Mouse (Mus musculus): ENCODE results near the gene Bnc2. TPM values are rescaled to one million over a fixed set of nuclear protein-coding genes. Genes with fewer than 3 reads are reported as not detected.

The Bnc2 gene
- total and polyA plus RNA-seq, 2 experiments from 2014 or later: 0.93 to 4.3 TPM

DNA sequence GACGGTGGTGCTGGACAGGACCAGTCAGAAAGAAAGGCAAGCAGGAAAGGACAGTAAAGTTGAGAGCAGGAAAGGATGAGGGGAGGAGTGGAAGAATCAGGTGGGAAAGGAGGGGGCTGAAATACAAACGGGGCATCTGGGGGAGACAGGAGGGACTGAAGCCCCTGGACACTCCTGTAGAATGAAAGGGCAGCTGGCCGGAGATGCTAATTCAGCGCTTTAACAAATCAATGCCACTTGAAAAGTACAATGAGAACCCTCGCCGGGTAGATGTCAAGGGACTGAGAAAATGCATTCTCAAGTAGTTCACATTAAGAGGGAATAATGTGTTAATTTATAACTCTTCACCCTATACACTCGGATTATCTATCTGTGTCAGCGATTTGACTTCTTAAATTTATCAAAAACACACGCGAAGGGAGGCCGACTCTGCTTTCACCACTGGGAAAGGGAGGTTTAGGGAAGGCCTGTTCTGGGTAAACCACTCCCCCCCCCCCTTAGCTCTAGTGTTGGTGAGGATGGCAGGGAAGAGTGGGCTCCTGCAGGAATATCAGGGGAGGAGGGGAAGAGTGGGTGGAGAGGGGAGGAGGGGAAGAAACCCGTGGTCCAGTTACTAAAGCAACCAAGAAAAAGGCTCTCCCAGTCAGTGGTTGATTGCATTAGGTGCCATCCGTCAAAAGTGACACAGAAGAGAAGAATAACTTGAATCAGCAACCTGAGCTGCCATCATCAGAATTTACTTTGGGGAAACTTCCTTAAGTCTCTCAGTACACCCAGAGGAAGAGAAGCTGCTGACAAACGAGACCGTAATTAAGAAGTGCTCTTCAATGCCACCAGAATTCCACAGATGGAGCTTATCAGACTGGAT lies 147.8 kb downstream of the Bnc2 start:
- DNase-seq (ENCODE audit: low spot score) (no peak), ATAC-seq (ENCODE audit: insufficient read depth, low read depth) (no peak)
- H3K9me3 ChIP-seq (replicated peaks; ENCODE audit: control insufficient read depth, low read length): no peaks in the 10 kb centered on the region
- no peaks in the 10 kb centered on the region for H3K36me3 ChIP-seq (replicated peaks; ENCODE audit: control insufficient read depth, insufficient read depth, low read length)
- peaks cover 6% of the 10 kb centered on the region; the same call in 1 of the 2 replicates for H3K4me1 ChIP-seq (ENCODE audit: control insufficient read depth, insufficient read depth)
- no peak overlapping the region for H3K4me3 ChIP-seq (ENCODE audit: low read depth, low read length)
- no peak overlapping the region for H3K27ac ChIP-seq (ENCODE audit: low read depth)
- no peak for TF ChIP-seq CTCF (IDR thresholded peaks at IDR 0.05; ENCODE audit: low read depth)
- TF ChIP-seq EP300 (IDR thresholded peaks at IDR 0.05; ENCODE audit: low read depth): no peak
- H3K4me2 ChIP-seq (ENCODE audit: low read depth, low read length): no peak overlapping the region
- 37% methylated on average over 15 of the region's 15 CpGs for whole genome bisulfite sequencing
- no peak overlapping the region for H3K9ac ChIP-seq (replicated peaks; ENCODE audit: low read depth, low read length)
- no peaks in the 10 kb centered on the region for H3K27me3 ChIP-seq (ENCODE audit: control insufficient read depth, insufficient read depth, low read length)

DNA sequence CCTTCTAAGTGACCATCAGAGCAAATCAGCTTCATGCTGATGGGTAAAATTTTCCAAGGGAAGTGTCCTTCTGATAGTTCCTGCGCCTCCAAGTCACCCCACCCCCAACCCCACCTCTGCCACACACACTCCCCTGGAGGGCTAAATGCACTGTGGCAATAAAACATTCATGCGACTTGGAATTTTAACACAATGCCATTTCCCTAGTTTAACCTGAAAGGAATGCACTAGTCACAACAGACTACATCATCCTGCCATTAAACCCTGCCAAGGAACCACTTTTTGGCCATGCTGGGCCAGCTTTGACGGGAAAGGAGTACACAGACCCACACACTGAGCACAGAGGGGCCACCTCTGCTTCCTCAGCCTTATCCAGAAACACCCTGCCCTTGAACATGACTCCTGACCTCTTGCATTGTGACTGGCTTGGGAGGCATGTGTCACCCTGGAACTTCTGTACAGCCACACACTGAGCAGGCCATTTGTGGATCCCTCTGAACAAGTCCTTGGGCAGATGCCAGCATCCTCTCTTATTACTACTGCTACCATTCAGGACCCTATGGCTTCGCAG lies 151.3 kb downstream of the Bnc2 start:
- 35% methylated on average over 4 of the region's 4 CpGs for WGBS
- Histone ChIP-seq H3K27me3 (ENCODE audit: control insufficient read depth, insufficient read depth, low read length) (no peaks in the 10 kb centered on the region), H3K9ac (replicated peaks; ENCODE audit: low read depth, low read length) (no peak overlapping the region), H3K4me2 (ENCODE audit: low read depth, low read length) (no peak overlapping the region), H3K4me3 (ENCODE audit: low read depth, low read length) (no peak overlapping the region), H3K4me1 (ENCODE audit: control insufficient read depth, insufficient read depth) (peaks cover 6% of the 10 kb centered on the region; the same call in 1 of the 2 replicates), H3K9me3 (replicated peaks; ENCODE audit: control insufficient read depth, low read length) (no peaks in the 10 kb centered on the region), H3K27ac (ENCODE audit: low read depth) (peak overlapping the region; percentile 57), H3K36me3 (replicated peaks; ENCODE audit: control insufficient read depth, insufficient read depth, low read length) (no peaks in the 10 kb centered on the region)
- ATAC-seq (ENCODE audit: insufficient read depth, low read depth) (peak; percentile 86), DNase-seq (ENCODE audit: low spot score) (peak; percentile 72)
- TF ChIP-seq CTCF (IDR thresholded peaks at IDR 0.05; ENCODE audit: low read depth): no peak
- TF ChIP-seq EP300 (IDR thresholded peaks at IDR 0.05; ENCODE audit: low read depth): no peak

DNA sequence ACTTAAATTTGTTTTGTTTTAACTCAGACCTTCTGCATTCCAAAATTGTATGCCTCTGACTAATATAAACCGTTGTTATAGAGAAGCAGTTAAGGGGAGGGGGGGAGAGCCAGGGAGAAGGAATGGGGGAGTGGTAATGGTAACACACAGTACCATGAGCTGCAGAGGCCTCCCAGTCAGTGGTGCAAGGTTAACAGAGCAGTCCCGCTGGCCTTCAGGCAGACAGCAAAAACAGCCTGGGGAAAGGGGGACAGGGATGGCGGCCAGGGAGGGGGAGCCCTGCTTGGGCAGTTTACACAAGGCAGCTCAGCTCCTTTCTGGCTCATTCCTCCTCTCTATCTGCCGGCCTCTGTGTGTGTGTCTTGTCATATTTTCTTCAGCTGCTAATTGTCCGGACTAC lies 151.9 kb downstream of the Bnc2 start:
- WGBS: 21% methylated on average over 5 of the region's 5 CpGs
- H3K4me2 ChIP-seq (ENCODE audit: low read depth, low read length): no peak overlapping the region
- TF ChIP-seq CTCF (IDR thresholded peaks at IDR 0.05; ENCODE audit: low read depth): no peak
- no peak for TF ChIP-seq EP300 (IDR thresholded peaks at IDR 0.05; ENCODE audit: low read depth)

DNA sequence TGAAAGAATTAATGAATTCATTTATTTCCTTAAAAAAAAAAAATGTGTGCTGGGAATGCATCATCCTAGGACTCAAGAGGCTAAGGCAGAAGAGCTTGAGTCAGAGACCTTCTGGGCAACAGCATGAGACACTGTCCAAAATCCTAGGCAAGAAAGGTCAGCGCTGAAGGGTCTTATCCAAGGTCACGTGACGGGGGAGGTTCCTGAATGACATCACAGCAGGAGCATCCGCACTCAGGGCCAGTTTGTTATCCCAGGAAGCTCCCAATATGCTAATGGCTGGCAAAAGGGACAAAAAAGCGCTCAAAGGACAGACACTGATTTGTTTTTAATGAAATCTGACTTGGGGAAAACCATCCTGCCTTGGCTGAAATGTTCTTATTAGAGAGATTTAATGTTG lies 153.5 kb downstream of the Bnc2 start:
- no peak overlapping the region for H3K9ac ChIP-seq (replicated peaks; ENCODE audit: low read depth, low read length)
- H3K4me2 ChIP-seq (ENCODE audit: low read depth, low read length): no peak overlapping the region
- ATAC-seq (ENCODE audit: insufficient read depth, low read depth): no peak
- no peak overlapping the region for H3K27ac ChIP-seq (ENCODE audit: low read depth)
- TF ChIP-seq EP300 (IDR thresholded peaks at IDR 0.05; ENCODE audit: low read depth) (no peak), CTCF (IDR thresholded peaks at IDR 0.05; ENCODE audit: low read depth) (no peak)
- no peak overlapping the region for H3K4me3 ChIP-seq (ENCODE audit: low read depth, low read length)
- no peak for DNase-seq (ENCODE audit: low spot score)
- no peaks in the 10 kb centered on the region for H3K9me3 ChIP-seq (replicated peaks; ENCODE audit: control insufficient read depth, low read length)
- H3K4me1 ChIP-seq (ENCODE audit: control insufficient read depth, insufficient read depth): peaks cover 6% of the 10 kb centered on the region; the same call in 1 of the 2 replicates
- H3K36me3 ChIP-seq (replicated peaks; ENCODE audit: control insufficient read depth, insufficient read depth, low read length): no peaks in the 10 kb centered on the region
- 80% methylated on average over 5 of the region's 5 CpGs for WGBS
- no peaks in the 10 kb centered on the region for H3K27me3 ChIP-seq (ENCODE audit: control insufficient read depth, insufficient read depth, low read length)

More for the DNA sequence above, 151.9 kb downstream of the Bnc2 start:
- Histone ChIP-seq H3K4me1 (ENCODE audit: control insufficient read depth, insufficient read depth) (peaks cover 6% of the 10 kb centered on the region; the same call in 1 of the 2 replicates), H3K27ac (ENCODE audit: low read depth) (peak overlapping the region; percentile 57), H3K27me3 (ENCODE audit: control insufficient read depth, insufficient read depth, low read length) (no peaks in the 10 kb centered on the region), H3K9me3 (replicated peaks; ENCODE audit: control insufficient read depth, low read length) (no peaks in the 10 kb centered on the region), H3K4me3 (ENCODE audit: low read depth, low read length) (no peak overlapping the region), H3K36me3 (replicated peaks; ENCODE audit: control insufficient read depth, insufficient read depth, low read length) (no peaks in the 10 kb centered on the region), H3K9ac (replicated peaks; ENCODE audit: low read depth, low read length) (no peak overlapping the region)
- peak; percentile 55 for ATAC-seq (ENCODE audit: insufficient read depth, low read depth)
- DNase-seq (ENCODE audit: low spot score): peak; percentile 25

DNA sequence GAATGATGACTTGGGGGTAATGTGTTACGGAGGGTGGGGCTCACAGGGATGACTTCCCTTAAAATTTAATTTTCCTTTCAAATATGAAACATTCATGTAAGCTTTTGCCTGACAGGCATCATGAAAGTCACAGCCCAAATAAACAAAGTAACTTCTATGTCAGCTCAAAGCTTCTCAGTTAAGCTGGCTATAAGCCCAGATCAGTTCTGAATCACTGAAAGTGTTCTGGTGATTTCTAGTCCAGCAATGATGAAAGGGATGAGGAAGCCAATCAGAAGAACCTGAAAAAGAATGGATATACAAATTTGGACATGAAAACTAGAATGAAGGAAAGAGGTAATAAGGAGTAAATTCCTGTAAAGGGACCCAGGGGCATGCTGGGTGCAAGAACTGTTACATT lies 164.6 kb downstream of the Bnc2 start:
- H3K9me3 ChIP-seq (replicated peaks; ENCODE audit: control insufficient read depth, low read length): no peaks in the 10 kb centered on the region
- ATAC-seq (ENCODE audit: insufficient read depth, low read depth): no peak
- no peaks in the 10 kb centered on the region for H3K36me3 ChIP-seq (replicated peaks; ENCODE audit: control insufficient read depth, insufficient read depth, low read length)
- H3K9ac ChIP-seq (replicated peaks; ENCODE audit: low read depth, low read length): no peak overlapping the region
- H3K4me3 ChIP-seq (ENCODE audit: low read depth, low read length): no peak overlapping the region
- no peaks in the 10 kb centered on the region for H3K4me1 ChIP-seq (ENCODE audit: control insufficient read depth, insufficient read depth)
- DNase-seq (ENCODE audit: low spot score): no peak
- H3K4me2 ChIP-seq (ENCODE audit: low read depth, low read length): no peak overlapping the region
- H3K27me3 ChIP-seq (ENCODE audit: control insufficient read depth, insufficient read depth, low read length): no peaks in the 10 kb centered on the region
- TF ChIP-seq EP300 (IDR thresholded peaks at IDR 0.05; ENCODE audit: low read depth) (no peak), CTCF (IDR thresholded peaks at IDR 0.05; ENCODE audit: low read depth) (no peak)
- H3K27ac ChIP-seq (ENCODE audit: low read depth): no peak overlapping the region
- WGBS: 87% methylated on average over 1 of the region's 1 CpGs
